Mouse (Mus musculus) ES-Bruce4 (cell line): ENCODE data around the gene Edem2.
"Not testable (repeated sequence)": the region's sequence is repeated elsewhere in the genome, so short reads cannot be mapped to it uniquely, and the experiment has no call there.

Experiments
- CTCF ChIP-seq: IDR thresholded peaks from one replicate; pipeline ENCODE4 v1.8.1; 2011; ENCODE audit warnings: low read depth, low read length
- EP300 ChIP-seq: IDR thresholded peaks from 2 replicates; pipeline ENCODE4 v1.6.1; 2011; ENCODE audit warnings: low read depth, low read length; ENCODE audit not compliant: insufficient read depth

DNA sequence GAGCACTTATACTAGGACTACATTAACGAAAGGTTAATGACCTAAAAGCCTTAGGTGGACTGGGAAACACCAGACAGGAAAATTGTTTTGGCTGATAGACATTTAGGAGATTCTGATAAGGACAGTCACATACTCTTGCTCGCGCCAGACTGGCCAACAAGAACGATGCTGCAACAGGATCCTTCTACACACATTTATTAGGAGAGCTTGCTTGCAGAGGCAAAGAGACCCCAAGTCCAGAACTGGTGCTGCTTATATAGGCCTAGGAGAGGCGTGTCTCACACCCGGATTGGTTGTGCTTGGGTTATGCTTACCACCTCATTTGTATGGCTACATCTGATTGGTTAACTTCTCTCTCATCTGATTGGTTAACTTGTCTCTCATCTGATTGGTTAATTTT is 30.8 kb downstream of the Edem2 start:
- TF ChIP-seq CTCF, EP300: not testable (repeated sequence)
